Comparison of ENCODE assay signal across 12 mouse cellular contexts in genomic region chr4:141306057-141306456, GRCm38 (mm10). TPM values are rescaled to one million over a fixed set of nuclear protein-coding genes. Genes with fewer than 3 reads are reported as not detected.
DNase-seq lines count a peak whose midpoint lies in the region; ATAC-seq and TF ChIP-seq lines count a peak whose summit lies in the region.
"Had no signal": no experiment of that assay in that cellular context is flagged by ENCODE, and none has a peak within 500 bp of the region (broad histone marks: within the 10 kb centered on the region; RNA-seq: fewer than 3 reads in every experiment).

No protein-coding gene starts in this region.

- H3K4me2 ChIP-seq in kidney, postnatal 0 days (ENCODE audit: low read length), result no peak overlapping the region
- peak overlapping the region; percentile 34 for H3K4me2 ChIP-seq in neural tube, embryonic 12.5 days (replicated peaks)
- H3K4me2 ChIP-seq in neural tube, embryonic 15.5 days, result no peak overlapping the region
- H3K4me2 ChIP-seq: liver, embryonic 12.5 days had no signal

- no peak overlapping the region for H3K4me3 ChIP-seq in heart, embryonic 10.5 days
- no peak overlapping the region for H3K4me3 ChIP-seq in kidney, postnatal 0 days (replicated peaks; ENCODE audit: low read depth, low read length)
- H3K4me3 ChIP-seq in neural tube, embryonic 12.5 days, result no peak overlapping the region
- no peak overlapping the region for H3K4me3 ChIP-seq in neural tube, embryonic 15.5 days (replicated peaks)
- H3K4me3 ChIP-seq: left cerebral cortex, adult 2 months; liver, embryonic 12.5 days had no signal

- peaks cover 33% of the 10 kb centered on the region for H3K27me3 ChIP-seq in heart, embryonic 10.5 days (ENCODE audit: insufficient read depth, poor library complexity, severe bottlenecking)
- H3K27me3 ChIP-seq in kidney, postnatal 0 days (ENCODE audit: insufficient read depth, low read length), result no peaks in the 10 kb centered on the region
- peaks cover 29% of the 10 kb centered on the region for H3K27me3 ChIP-seq in neural tube, embryonic 12.5 days (replicated peaks)
- peaks cover 23% of the 10 kb centered on the region for H3K27me3 ChIP-seq in neural tube, embryonic 15.5 days (replicated peaks)

- H3K36me3 ChIP-seq in heart, embryonic 10.5 days, result peaks cover 17% of the 10 kb centered on the region
- H3K36me3 ChIP-seq in kidney, postnatal 0 days (ENCODE audit: insufficient read depth, low read length), result peaks cover 12% of the 10 kb centered on the region; the same call in 1 of the 2 replicates
- no peaks in the 10 kb centered on the region for H3K36me3 ChIP-seq in neural tube, embryonic 12.5 days
- no peaks in the 10 kb centered on the region for H3K36me3 ChIP-seq in neural tube, embryonic 15.5 days

- H3K9ac ChIP-seq in kidney, postnatal 0 days (ENCODE audit: low read depth, low read length), result no peak overlapping the region
- H3K9ac ChIP-seq in neural tube, embryonic 12.5 days, result 0 out of 2 replicates have a peak overlapping the region, but pooled peaks have one; percentile 21
- H3K9ac ChIP-seq in neural tube, embryonic 15.5 days (replicated peaks), result no peak overlapping the region
- H3K9ac ChIP-seq: liver, embryonic 12.5 days had no signal

- TF ChIP-seq CTCF in kidney, postnatal 0 days (IDR thresholded peaks at IDR 0.05; ENCODE audit: low read depth), result no peak

- peaks cover 92% of the 10 kb centered on the region for H3K4me1 ChIP-seq in heart, embryonic 10.5 days
- peaks cover 40% of the 10 kb centered on the region for H3K4me1 ChIP-seq in kidney, postnatal 0 days (replicated peaks; ENCODE audit: insufficient read depth, low read length)
- peaks cover 56% of the 10 kb centered on the region for H3K4me1 ChIP-seq in neural tube, embryonic 12.5 days
- peaks cover 41% of the 10 kb centered on the region for H3K4me1 ChIP-seq in neural tube, embryonic 15.5 days

- no peaks in the 10 kb centered on the region for H3K9me3 ChIP-seq in heart, embryonic 10.5 days
- no peaks in the 10 kb centered on the region for H3K9me3 ChIP-seq in kidney, postnatal 0 days (replicated peaks; ENCODE audit: low read length)
- no peaks in the 10 kb centered on the region for H3K9me3 ChIP-seq in neural tube, embryonic 12.5 days
- no peaks in the 10 kb centered on the region for H3K9me3 ChIP-seq in neural tube, embryonic 15.5 days (replicated peaks)
- H3K9me3 ChIP-seq: liver, embryonic 12.5 days had no signal

- WGBS in heart, embryonic 10.5 days, result 34% methylated on average over 8 of the region's 8 CpGs
- WGBS in kidney, postnatal 0 days, result 39% methylated on average over 8 of the region's 8 CpGs
- WGBS in neural tube, embryonic 12.5 days, result 18% methylated on average over 8 of the region's 8 CpGs
- WGBS in neural tube, embryonic 15.5 days, result 27% methylated on average over 8 of the region's 8 CpGs

- no peak for ATAC-seq in kidney, postnatal 0 days (replicated peaks; ENCODE audit: low FRiP score, low read depth)
- ATAC-seq in neural tube, embryonic 12.5 days (ENCODE audit: low FRiP score, low read depth), result peak; percentile 48; the same call in 1 of the 2 replicates
- ATAC-seq in neural tube, embryonic 15.5 days (ENCODE audit: low FRiP score), result no peak
- ATAC-seq: liver, embryonic 12.5 days had no signal

- intact Hi-C loops in heart, postnatal 25 days (cut with DNase I), result loop anchor here (2.0 kb wide), 1 partner anchor 17 kb away; no protein-coding TSS in a partner anchor

- no peak for DNase-seq in heart, embryonic 10.5 days (ENCODE audit: low spot score)
- DNase-seq in heart, postnatal 25 days (ENCODE audit: low spot score), result no peak
- DNase-seq in kidney, postnatal 0 days (ENCODE audit: low spot score), result no peak
- DNase-seq in kidney, postnatal 25 days, result no peak
- peak; percentile 94 for DNase-seq in retina, postnatal 1 day
- no peak for DNase-seq in thymus, postnatal 36 days
- DNase-seq: cerebellum, adult 18-20 months; right cerebral cortex, postnatal 14 days had no signal

- peak overlapping the region; percentile 63 for H3K27ac ChIP-seq in heart, embryonic 10.5 days
- 0 out of 2 replicates have a peak overlapping the region, but pooled peaks have one; percentile 2 for H3K27ac ChIP-seq in kidney, postnatal 0 days
- H3K27ac ChIP-seq in neural tube, embryonic 12.5 days, result peak overlapping the region; percentile 11; the same call in 1 of the 2 replicates
- H3K27ac ChIP-seq in neural tube, embryonic 15.5 days (replicated peaks), result no peak overlapping the region
- H3K27ac ChIP-seq: left cerebral cortex, adult 2 months; liver, embryonic 12.5 days had no signal

RNA-seq across cellular contexts. Expression of gene Epha2, which starts 5.0 kb away (rescaled TPM):
- 5.2 and 6.3 TPM in 2 replicates for polyA plus RNA-seq in heart, embryonic 10.5 days (2016; fragmentation: Nextera tagmentation; extraction: Ambion mirVana)
- total RNA-seq in heart, postnatal 25 days (2021), result 1 to 10 TPM; 6.8 to 7.7 TPM
- 5.6 and 5.8 TPM in 2 replicates for polyA plus RNA-seq in kidney, postnatal 0 days (2015; fragmentation: Nextera tagmentation; extraction: Ambion mirVana)
- polyA plus RNA-seq in neural tube, embryonic 12.5 days (2016; fragmentation: Nextera tagmentation; extraction: Ambion mirVana), result 2.7 and 3.0 TPM in 2 replicates
- 0.87 and 1.9 TPM in 2 replicates for polyA plus RNA-seq in neural tube, embryonic 15.5 days (2015; fragmentation: Nextera tagmentation; extraction: Ambion mirVana)
